Mouse (Mus musculus) heart, adult 2 months (tissue): Measurements from ENCODE around the gene Shbg.

Experiments used
- CTCF ChIP-seq: fragments of 200-600 bp; IDR thresholded peaks from 2 replicates; pipeline ENCODE4 v1.8.1; 2022; ENCODE audit warnings: antibody characterized with exemption, mild to moderate bottlenecking, moderate library complexity
- POLR2A ChIP-seq: fragments of 200-500 bp; IDR thresholded peaks from 2 replicates; pipeline ENCODE4 v1.6.1; 2011; ENCODE audit warnings: mild to moderate bottlenecking, low read depth, low read length, control low read depth; ENCODE audit not compliant: insufficient read depth

- no peak for TF ChIP-seq CTCF
- no peak for TF ChIP-seq POLR2A
Observed at GRCm38 (mm10) chr11:69599436-69599835, 18.3 kb downstream of the Shbg start.
